Mouse (Mus musculus) urinary bladder, postnatal 36 days (tissue): Measurements from ENCODE around the gene Tomm20.
"Not testable (repeated sequence)": the region's sequence is repeated elsewhere in the genome, so short reads cannot be mapped to it uniquely, and the experiment has no call there.

Experiments used
- DNase-seq, 2 experiments: peaks; one replicate each; pipeline ENCODE4 v3.0.0; 2022; ENCODE audit warnings: low spot score in 2 of 2, mixed read lengths in 1 of 2

Tomm20 gene

DNA sequence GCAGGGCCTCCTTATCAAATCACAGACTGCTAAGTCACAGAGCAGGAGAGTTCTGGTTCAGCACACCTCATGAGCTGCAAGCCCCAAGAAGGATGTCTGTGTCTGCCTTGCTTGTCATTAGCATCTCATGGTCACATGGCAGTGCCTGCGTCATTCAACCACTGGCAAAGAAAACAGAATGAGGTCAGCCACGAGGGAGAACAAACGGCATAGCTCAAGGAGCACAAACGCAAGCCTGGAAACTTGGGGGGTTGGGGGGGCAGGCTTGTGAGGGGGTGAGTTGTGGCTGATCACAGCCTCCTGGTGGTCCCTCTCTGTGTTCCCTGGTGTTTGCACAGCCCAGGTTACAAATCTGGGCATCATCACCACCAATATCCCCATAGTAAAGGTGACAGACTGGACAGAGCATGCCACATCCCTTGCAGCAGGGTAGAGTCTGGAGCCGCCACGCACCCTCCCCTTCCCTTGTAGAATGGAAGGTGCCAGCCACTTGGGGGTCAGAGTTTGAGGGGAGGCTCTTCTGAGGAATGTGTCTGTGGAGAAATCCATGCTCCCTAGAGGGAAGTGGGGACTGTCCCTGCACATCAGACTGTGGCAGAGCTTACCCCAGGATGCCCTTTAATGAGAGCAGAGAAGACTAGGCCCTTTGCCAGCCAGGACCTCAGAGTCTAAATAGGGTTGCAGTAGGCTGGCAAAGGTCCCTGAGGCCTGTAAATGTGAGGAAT lies 61.3 kb downstream of the Tomm20 start:
- DNase-seq = peak in 1 of 2 experiments; percentile 68

DNA sequence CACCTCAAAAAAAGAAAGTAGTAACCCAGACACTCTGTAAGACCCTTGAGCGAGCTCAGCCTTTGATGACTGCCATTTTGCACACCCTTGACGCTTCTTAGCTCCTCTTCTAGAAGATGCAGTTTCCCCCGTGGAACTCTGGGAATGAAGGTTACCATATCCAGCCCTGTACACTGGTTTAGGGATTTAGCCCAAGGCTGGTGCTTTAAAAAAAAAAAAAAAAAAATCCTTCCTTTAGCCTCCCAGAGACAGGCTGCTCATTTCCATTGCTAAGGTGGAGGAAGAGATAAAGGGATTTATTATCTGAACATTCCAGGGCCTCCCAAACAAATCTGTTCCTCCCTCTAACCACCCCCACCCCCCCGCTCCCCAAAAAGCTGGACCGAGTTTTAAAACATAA lies 61.9 kb downstream of the Tomm20 start:
- DNase-seq = no peak

DNA sequence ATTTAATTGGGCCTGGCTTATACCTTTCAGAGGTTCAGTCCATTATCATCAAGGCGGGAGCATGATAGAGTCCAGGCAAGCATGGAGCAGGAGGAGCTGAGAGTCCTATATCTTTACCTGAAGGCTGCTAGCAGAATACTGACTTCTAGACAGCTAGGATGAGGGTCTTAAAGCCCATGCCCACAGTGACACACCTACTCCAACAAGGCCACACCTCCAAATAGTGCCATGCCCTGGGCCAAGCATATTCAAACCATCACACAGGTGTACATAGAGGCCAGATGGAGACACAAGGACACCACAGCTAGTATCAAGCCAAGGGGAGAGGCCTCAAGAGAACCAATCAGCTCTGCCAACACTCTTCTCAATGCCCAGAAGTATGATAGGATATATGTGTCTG lies 63.1 kb downstream of the Tomm20 start:
- DNase-seq = not testable (repeated sequence)

DNA sequence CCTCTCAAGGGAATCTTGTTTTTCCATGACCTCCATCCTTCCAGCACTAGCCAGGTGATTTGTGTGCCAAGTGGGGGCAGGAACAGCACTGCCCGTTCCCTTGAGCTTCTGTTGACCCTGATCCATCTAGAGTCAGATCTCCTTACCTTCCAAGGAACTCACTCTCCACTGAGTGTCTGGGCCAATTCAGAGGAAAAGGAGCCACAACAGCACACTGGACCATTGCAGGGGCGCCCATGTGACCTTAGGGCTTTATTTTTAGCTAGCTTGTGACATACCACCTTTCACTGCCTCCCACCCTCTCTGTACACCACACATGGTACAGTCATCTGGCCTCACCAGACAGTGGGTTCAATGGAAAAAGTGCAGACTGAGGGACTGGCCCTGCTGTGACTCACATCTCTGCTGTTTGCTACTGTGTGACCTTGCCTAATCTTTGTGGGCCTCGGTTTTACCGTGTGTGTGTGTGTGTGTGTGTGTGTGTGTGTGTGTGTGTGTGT lies 64.0 kb downstream of the Tomm20 start:
- no peak for DNase-seq
